Mouse (Mus musculus) CH12F3 (cell line): ENCODE measurements around the gene Zfp740.

Source experiments
- in situ Hi-C: fragments of 300-500 bp; cut with MboI; formaldehyde crosslinking; loops from 2 replicates; pipeline ENCODE4 v1.14.3; 2020; ENCODE audit warnings: low sequenced_read_pairs

Gene Zfp740

DNA sequence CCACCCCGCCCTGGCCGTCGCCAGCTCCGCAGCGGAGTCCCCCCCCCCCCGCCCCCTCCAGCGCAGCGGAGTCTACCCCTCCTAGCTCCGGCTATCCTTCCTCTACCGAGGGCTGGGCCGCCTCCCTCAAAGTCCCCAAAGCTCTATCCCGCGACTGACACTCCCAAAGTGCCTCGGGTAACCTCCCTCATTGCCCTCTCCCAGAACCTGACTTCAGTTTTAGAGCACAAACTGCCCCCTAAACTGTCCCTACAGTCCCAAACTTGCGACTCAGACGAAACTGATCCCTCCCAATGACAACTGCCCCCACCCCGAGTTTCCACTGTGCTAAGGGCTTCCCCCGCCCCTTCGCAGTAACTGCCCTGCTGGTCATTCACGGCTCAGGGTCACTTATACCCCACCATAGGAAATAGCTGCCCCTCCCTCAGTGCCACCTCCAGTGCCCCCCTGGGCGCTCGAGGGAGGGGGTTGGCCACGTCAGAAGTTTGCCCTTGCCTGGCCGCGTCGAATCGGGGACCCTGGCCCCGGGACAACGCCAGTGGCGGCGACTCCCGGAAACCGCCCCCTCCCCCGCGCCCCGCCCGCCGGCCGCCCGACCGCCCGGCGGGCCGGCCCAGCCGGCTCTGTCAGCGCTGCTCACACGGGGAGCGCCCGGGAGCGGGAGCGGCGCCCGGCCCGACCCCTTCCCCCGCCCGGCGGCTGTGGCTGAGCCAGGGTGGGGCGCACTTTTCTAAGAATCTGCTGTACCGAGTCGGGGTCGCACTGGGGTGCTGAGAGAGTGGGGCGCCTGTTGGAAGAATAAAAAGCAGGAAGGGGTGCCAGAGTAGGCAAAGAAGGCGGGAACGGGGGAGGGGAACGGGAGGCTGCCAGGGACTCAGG is 44.4 kb downstream of the Zfp740 start:
- in situ Hi-C loops, result no loop called here

DNA sequence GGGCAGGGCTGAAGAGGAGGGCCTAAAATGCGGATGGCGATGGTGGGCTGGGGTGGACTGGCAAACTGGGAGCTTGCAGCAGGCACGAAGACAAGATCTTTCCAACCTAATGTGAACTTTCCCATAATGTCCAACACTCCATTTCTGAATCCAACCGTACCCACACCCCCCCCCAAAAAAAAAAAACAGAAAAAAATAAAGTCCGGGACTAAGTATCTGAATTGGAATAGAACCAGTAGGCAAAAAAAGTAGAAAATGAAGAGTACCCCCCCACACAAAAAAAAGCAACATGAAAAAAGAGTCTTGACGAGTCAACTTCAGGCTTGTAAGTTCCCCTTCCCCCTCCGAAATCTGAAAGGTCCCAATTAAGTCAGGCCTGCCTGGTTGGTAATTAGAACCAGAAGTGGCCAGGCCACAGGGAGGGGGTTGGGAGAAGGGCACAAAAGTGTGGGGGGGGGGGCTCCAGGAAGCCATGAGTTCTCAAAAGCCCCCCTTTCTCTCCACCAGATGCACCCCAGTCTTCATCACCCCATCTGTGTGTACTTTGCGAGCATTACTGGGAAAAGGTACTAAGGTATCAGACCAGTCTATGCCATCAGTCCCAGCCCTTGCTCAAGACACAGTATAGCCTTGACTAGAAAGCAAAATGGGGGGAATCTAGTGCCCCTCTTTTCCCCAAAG is 45.2 kb downstream of the Zfp740 start:
- in situ Hi-C loops, result no loop called here

DNA sequence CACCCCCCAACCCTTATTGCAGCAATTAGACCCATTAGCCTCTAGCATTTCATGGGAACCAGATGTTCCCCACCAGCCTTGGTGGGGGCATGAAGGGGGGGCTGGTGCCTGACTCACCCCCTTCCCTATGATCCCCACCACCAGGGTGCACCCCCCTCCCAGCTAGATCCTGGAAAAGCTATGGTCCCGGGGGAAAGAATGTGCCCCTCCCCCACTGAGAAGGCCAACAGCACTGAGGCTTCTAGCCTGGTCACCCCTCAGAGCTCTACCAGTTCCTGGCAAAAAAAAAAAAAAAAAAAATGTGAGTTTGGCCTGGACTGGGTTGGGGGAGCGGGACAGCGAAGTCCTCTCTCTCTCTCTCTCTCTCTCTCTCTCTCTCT is 45.8 kb downstream of the Zfp740 start:
- in situ Hi-C loops, result no loop called here

DNA sequence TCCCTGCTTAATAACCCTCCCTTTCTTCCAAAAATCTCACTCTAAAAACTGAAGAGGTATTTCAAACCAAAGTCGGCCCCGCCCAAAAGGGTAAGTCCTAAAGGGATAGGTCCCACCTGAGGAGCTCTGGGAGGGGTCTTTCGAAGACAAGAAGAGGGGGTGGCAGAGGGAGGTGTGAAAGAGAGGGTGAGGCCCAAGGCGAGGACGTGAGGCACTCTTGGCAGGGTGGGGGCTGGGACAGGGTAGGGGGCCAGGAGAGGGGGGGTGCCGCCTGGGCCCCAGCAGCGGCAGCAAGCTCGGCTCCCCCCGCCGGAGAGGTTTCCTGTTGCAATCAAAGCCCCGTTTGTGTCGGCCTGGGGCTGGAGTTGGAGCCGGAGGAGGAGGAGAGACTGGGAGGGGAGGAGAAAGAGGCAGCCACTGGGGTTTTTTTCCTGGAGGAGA is 46.2 kb downstream of the Zfp740 start:
- in situ Hi-C loops, result no loop called here

DNA sequence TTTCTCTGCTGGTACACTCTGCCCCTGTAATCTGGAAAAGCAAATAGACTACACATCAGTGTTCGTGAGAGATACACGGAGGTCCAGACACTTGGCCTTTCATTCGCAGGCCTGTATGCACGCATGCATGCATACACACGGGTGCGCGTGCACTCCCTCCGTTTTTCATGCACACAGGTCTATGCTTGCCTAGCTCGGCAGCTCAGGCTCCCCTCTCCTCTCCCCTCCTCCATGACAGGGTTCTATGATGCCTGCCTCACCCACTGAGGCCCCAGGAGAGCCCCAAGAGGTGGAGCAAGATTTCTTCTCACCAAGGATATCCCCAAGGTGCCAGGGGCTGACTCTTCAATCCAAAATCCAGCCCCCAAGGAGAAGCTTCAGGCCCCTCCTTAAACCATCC is 46.9 kb downstream of the Zfp740 start:
- in situ Hi-C loops, result no loop called here

DNA sequence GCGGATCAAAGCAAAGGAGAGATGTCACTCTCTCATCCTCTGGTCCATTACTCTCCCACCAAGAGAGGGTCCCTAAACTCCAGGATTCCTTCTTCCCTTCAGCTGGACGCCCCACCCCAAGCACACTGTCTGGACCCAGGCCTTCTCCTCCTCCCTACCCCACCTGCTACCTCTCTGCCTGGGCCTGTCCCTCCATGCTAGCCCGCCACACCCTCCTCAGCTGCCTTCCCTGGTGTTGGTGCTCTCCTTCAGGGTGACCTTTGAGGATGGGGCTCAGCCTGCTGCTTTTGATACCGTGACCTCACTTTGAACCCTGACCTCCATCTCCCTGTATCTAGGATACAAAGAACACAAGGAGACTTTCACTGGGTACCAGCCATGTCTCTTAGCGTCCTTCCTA is 47.5 kb downstream of the Zfp740 start:
- in situ Hi-C loops, result no loop called here

DNA sequence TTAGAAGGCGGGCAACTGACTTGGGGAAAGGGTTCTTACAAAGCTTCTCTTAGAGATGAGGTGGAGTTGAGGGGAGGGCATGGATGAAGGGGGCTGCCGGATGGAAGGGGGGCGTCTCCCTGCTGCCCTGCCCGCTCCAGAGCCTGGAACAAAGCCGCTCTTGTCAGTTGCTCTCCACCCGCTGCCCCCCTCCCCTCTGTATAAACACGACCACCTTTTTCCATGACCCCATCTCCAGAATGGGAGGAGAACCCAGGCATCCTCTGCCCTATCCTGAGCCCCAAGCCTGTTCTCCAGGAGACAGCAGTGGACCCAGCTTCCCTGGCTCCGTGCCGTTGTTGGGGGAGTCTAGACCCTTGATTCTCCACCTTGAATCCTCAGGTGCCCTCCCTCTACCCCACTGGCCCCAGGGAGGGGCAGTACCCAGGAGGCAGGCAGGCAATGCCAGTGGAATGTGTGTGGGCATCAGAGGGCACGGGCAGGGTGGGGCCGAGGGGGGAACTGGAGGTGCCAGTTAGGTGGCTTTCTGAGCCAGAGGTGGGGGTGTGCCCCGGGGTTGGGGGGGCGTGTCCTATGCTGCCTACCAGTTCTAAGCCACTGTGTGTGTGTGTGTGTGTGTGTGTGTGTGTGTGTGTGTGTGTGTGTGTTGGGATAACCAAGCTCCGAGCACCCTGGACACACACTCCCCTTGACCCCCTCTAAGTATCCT is 52.7 kb downstream of the Zfp740 start:
- in situ Hi-C loops, result no loop called here

DNA sequence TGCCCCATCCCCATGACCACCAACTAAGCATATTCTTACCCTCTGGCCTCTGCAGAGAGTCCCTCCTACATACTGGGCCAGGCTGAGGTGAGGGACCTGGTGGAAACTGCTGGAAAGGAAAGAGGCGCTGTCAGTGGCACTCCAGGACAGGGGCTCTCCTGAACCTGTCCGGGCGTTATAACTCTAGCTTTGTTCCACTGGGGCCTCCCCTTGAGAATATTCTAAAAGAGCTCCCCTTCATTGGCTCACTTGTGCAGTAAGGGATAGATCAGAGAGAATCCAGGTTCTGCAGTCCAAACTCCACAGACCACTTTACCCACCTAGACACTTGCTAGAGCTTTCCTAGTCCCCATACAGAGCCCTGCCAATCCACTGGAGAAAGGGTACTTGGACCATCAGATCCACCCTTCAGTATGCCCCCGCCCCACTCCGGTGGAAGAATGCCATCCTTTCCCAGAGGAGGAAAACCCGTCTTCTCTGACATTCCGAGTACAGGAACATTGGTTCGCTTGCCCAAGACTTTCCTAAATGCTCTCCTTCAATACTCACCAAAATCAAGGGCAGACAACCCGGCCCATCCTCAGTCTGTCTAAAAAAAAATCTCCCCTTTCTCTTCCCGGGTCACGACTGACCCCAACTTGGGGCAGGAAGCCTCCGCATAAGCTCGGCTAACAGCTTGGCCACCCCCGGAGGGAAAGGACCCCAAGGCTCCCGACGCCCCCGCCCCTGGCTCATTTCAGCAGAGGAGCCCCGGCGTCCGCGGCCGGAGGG is 53.6 kb downstream of the Zfp740 start:
- in situ Hi-C loops, result no loop called here

DNA sequence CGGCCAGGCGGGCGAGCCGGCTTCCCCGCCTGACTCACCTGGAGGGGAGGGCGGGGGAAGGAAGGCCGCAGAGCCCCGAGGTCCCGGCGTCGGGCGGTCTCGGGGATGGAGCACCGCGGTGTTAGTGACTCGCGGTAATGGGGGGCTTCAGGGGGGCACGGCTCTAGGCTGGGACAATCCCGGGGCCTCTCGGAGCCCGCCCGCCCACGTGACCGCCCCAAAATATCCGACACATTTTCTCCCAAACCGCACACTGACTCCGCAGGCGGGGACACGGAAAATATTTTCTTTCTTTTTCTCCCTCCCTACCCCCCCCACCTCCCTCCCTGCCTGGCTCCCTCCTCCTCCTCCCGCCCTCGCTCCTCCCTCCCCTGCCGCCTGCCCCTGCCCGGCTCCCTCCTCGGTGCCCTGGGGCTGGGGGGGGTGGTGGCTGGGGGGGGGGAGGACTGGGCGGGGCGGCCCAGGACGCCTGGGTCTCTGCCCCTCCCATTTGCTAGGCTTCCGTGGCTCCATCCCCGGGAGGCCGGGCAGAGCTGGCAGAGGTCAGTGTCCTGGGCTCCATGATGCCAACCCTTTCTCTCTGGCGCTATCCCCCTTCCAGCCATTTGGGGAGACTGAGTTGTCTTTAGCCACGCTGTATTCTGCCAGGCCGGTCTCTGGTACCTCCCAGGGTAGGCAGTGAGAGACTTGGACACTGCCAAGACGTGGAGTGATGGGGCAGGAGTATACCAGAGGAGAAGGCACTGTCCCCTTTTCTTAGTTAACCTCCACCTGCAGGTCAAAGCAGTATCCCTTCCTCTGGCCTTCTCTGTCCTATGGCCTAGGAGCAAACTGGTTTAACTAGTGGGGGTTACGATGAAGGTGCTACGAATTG is 54.4 kb downstream of the Zfp740 start, which contains the start of gene Rarg:
TSS of gene Rarg (minus strand) at position 316 of the 874 bp plus-strand sequence.
- in situ Hi-C loops, result no loop called here

DNA sequence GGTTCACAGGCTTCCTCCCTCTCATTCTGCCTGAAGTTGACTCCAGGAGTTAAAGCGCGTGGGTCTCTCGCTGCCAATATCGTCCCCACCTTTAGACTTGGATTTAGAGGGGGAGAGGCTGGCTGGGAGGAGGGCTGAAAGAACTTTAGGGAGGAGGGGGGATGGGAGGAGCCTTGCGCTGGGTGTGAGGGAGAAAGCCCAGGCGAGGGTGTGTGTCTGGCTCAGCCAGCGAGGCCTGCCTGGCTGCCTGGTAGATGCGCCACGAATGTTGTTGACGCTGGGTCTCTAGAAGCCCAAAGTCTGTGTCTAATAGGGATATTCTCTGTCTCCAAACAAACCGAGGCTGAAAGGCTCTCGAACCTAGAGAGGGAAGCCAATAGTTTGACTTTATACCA is 55.0 kb downstream of the Zfp740 start:
- in situ Hi-C loops, result no loop called here

DNA sequence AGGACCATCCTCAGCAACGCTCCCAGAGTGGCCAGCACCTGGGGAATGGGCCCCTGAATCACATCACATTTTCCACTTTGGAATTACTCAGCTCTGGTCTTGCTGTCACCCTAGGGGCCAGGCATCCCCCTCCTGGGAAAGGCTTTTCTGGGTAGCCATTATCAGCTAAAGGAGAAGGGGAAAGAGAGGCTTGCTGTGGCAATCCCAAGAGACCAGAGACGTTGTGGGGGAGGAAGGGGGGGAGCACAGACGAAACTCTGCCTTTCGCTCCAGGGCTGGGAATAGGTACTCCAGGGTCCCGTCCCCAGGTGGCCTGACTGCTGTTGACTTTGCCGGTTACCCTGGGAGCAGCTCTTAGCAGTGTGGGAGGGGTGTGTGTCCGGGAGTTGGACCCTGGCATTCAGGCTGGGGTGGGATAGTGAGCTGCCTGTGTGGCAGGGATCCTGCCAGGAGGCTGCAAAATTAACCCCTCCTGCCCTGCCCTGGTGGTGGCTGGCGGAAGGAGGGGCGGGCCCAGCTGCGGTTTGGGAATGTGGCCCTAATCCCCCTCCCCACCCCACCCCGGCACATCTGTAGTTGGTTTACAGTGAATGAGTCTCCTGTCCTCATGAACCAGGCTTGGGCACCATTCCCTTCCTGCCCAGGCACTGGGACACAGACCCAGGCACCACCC is 55.7 kb downstream of the Zfp740 start:
- in situ Hi-C loops, result no loop called here

DNA sequence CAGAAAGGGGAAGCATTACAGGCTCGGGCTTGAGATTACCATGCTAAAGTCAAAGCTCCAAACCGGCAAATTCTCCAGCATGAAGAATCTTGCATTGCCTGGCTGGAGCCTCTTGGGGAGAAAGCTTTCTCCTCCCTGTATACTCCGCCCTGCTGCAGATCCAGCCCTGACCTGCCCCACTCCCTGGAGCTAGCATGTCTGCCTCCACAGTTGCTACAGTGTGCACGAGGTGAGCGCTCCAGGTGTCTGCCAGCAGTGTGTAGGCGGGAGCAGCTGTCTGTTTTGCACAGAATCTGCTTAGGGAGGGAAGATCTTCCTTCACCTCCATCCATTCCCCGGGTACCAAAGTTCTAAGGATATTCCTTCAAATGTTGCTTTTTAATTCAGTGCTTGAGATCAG is 59.5 kb downstream of the Zfp740 start:
- in situ Hi-C loops, result no loop called here

DNA sequence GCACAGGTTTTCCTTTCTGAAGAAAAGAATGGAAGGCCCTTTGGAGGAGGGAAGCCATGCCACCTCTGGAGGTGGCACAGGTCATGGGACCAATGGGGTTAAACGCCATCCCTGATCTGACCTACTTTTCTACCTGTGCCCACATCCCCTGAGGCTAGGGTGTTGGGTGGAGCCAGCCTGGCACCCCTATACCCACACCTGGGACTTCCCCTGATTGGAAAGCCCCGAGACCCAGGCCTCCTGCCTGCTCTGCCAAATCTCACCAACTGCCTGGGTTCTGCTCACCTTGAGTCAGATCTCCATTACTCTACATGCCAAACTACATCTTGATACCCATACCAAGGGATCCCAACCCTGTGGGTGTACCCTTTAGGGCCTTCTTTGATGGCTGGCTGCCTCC is 60.0 kb downstream of the Zfp740 start:
- in situ Hi-C loops, result no loop called here
